Mouse (Mus musculus) kidney, embryonic 14.5 days (tissue): ENCODE measurements around the gene Gm28053. TPM values are rescaled to one million over a fixed set of nuclear protein-coding genes. Genes with fewer than 3 reads are reported as not detected.

ENCODE experiments used
- ATAC-seq: fragments of 200-750 bp; cut with Nextera tagmentation; 2 replicates; pipeline ENCODE4 v1.8.0; 2017; ENCODE audit warnings: moderate number of reproducible peaks, mild to moderate bottlenecking, moderate TSS enrichment, moderate library complexity; ENCODE audit not compliant: low FRiP score, low TSS enrichment
- H3K27ac ChIP-seq: fragments of 300-500 bp; sonication (generic); 2 replicates; pipeline ENCODE4 v1.5.1; 2014; ENCODE audit warnings: low read depth, mild to moderate bottlenecking, low read length, moderate library complexity, mixed read lengths
- H3K27me3 ChIP-seq: fragments of 300-500 bp; sonication (generic); 2 replicates; pipeline ENCODE4 v1.6.1; 2014; ENCODE audit warnings: mild to moderate bottlenecking, low read length; ENCODE audit not compliant: control insufficient read depth, insufficient read depth
- H3K36me3 ChIP-seq: fragments of 300-500 bp; sonication (generic); 2 replicates; pipeline ENCODE4 v1.6.1; 2014; ENCODE audit warnings: low read length, mixed read lengths; ENCODE audit not compliant: control insufficient read depth, insufficient read depth
- H3K4me1 ChIP-seq: fragments of 300-500 bp; sonication (generic); 2 replicates; pipeline ENCODE4 v1.6.1; 2014; ENCODE audit warnings: low read length, mixed read lengths; ENCODE audit not compliant: control insufficient read depth, insufficient read depth
- H3K4me2 ChIP-seq: fragments of 300-500 bp; sonication (generic); replicated peaks from 2 replicates; pipeline ENCODE4 v1.6.1; 2014; ENCODE audit warnings: low read depth, mild to moderate bottlenecking, low read length
- H3K4me3 ChIP-seq: fragments of 300-500 bp; sonication (generic); 2 replicates; pipeline ENCODE4 v1.5.1; 2014; ENCODE audit warnings: mild to moderate bottlenecking, low read length
- H3K9ac ChIP-seq: fragments of 300-500 bp; sonication (generic); 2 replicates; pipeline ENCODE4 v1.6.1; 2014; ENCODE audit warnings: low read depth, mild to moderate bottlenecking, low read length, moderate library complexity
- H3K9me3 ChIP-seq: fragments of 300-500 bp; sonication (generic); 2 replicates; pipeline ENCODE4 v1.6.1; 2016; ENCODE audit warnings: low read length; ENCODE audit not compliant: control insufficient read depth
- WGBS: fragments of 180-500 bp; shearing (Covaris S2); extraction: QIAGEN DNeasy Blood & Tissue Kit; methylation state at CpG from one replicate; pipeline ENCODE4 v1.1.7; 2014; 5-methylcytosine and 5-hydroxymethylcytosine counted together
- polyA plus RNA-seq: library from polyadenylated mRNA; unstranded; fragments of >200 nt; fragmentation: Nextera tagmentation; extraction: Ambion mirVana; gene quantifications from 2 replicates; pipeline ENCODE4 v1.2.1, GENCODE M21; 2014

Gene Gm28053
- polyA plus RNA-seq, 1 experiment from 2014 or later, result 4.8 TPM

GRCm38 (mm10) chr6:48685694-48686665, 32.4 kb upstream of the Gm28053 start:
- peak overlapping the region; percentile 8 for H3K4me2 ChIP-seq
- no peak for ATAC-seq
- 78% methylated on average over 7 of the region's 7 CpGs for WGBS
- H3K36me3 ChIP-seq, result no peaks in the 10 kb centered on the region
- H3K27ac ChIP-seq, result no peak overlapping the region
- no peaks in the 10 kb centered on the region for H3K9me3 ChIP-seq
- H3K4me1 ChIP-seq, result no peaks in the 10 kb centered on the region
- H3K9ac ChIP-seq, result no peak overlapping the region
- H3K4me3 ChIP-seq, result 0 out of 2 replicates have a peak overlapping the region, but pooled peaks have one; percentile 9
- no peaks in the 10 kb centered on the region for H3K27me3 ChIP-seq

GRCm38 (mm10) chr6:48687077-48687476, 31.3 kb upstream of the Gm28053 start:
- H3K27me3 ChIP-seq, result no peaks in the 10 kb centered on the region
- no peak overlapping the region for H3K27ac ChIP-seq
- H3K4me3 ChIP-seq, result no peak overlapping the region
- 77% methylated on average over 2 of the region's 2 CpGs for WGBS
- H3K9me3 ChIP-seq, result no peaks in the 10 kb centered on the region
- no peaks in the 10 kb centered on the region for H3K36me3 ChIP-seq
- no peak for ATAC-seq
- no peak overlapping the region for H3K9ac ChIP-seq
- H3K4me1 ChIP-seq, result no peaks in the 10 kb centered on the region
- no peak overlapping the region for H3K4me2 ChIP-seq

GRCm38 (mm10) chr6:48689320-48689719, 29.1 kb upstream of the Gm28053 start:
- Histone ChIP-seq H3K27me3 (no peaks in the 10 kb centered on the region), H3K4me1 (no peaks in the 10 kb centered on the region), H3K36me3 (no peaks in the 10 kb centered on the region), H3K9me3 (no peaks in the 10 kb centered on the region), H3K27ac (no peak overlapping the region), H3K4me2 (no peak overlapping the region), H3K4me3 (no peak overlapping the region), H3K9ac (no peak overlapping the region)
- 75% methylated on average over 2 of the region's 2 CpGs for WGBS
- no peak for ATAC-seq

GRCm38 (mm10) chr6:48692962-48693361, 25.4 kb upstream of the Gm28053 start:
- no peak overlapping the region for H3K4me2 ChIP-seq
- ATAC-seq, result no peak
- no peaks in the 10 kb centered on the region for H3K9me3 ChIP-seq
- H3K9ac ChIP-seq, result no peak overlapping the region
- H3K27me3 ChIP-seq, result no peaks in the 10 kb centered on the region
- no peak overlapping the region for H3K4me3 ChIP-seq
- H3K27ac ChIP-seq, result no peak overlapping the region
- no peaks in the 10 kb centered on the region for H3K36me3 ChIP-seq
- H3K4me1 ChIP-seq, result no peaks in the 10 kb centered on the region
- 87% methylated on average over 6 of the region's 6 CpGs for WGBS

- WGBS, result 77% methylated on average over 4 of the region's 4 CpGs
- Histone ChIP-seq H3K27me3 (no peaks in the 10 kb centered on the region), H3K27ac (peak overlapping the region; percentile 31; the same call in 1 of the 2 replicates), H3K9ac (no peak overlapping the region), H3K4me3 (no peak overlapping the region), H3K4me2 (no peak overlapping the region), H3K4me1 (no peaks in the 10 kb centered on the region), H3K36me3 (no peaks in the 10 kb centered on the region), H3K9me3 (no peaks in the 10 kb centered on the region)
- ATAC-seq, result no peak
Measured at GRCm38 (mm10) chr6:48696830-48697554, 21.4 kb upstream of the Gm28053 start.

GRCm38 (mm10) chr6:48697555-48697930, 20.9 kb upstream of the Gm28053 start:
- no peaks in the 10 kb centered on the region for H3K4me1 ChIP-seq
- no peaks in the 10 kb centered on the region for H3K36me3 ChIP-seq
- H3K9ac ChIP-seq, result no peak overlapping the region
- no peak overlapping the region for H3K4me3 ChIP-seq
- ATAC-seq, result no peak
- H3K4me2 ChIP-seq, result no peak overlapping the region
- H3K27ac ChIP-seq, result peak overlapping the region; percentile 31; the same call in 1 of the 2 replicates
- H3K9me3 ChIP-seq, result no peaks in the 10 kb centered on the region
- 71% methylated on average over 1 of the region's 1 CpGs for WGBS
- no peaks in the 10 kb centered on the region for H3K27me3 ChIP-seq

- Histone ChIP-seq H3K36me3 (no peaks in the 10 kb centered on the region), H3K4me2 (no peak overlapping the region), H3K4me3 (no peak overlapping the region), H3K27me3 (no peaks in the 10 kb centered on the region), H3K9me3 (no peaks in the 10 kb centered on the region), H3K4me1 (no peaks in the 10 kb centered on the region), H3K27ac (no peak overlapping the region), H3K9ac (no peak overlapping the region)
- 83% methylated on average over 7 of the region's 7 CpGs for WGBS
- ATAC-seq, result no peak
Measured at GRCm38 (mm10) chr6:48698066-48698856, 20.1 kb upstream of the Gm28053 start.

- Histone ChIP-seq H3K9ac (no peak overlapping the region), H3K4me3 (no peak overlapping the region), H3K27ac (peak overlapping the region; percentile 38; the same call in 1 of the 2 replicates), H3K27me3 (no peaks in the 10 kb centered on the region), H3K36me3 (no peaks in the 10 kb centered on the region), H3K4me1 (no peaks in the 10 kb centered on the region), H3K4me2 (no peak overlapping the region), H3K9me3 (no peaks in the 10 kb centered on the region)
- ATAC-seq, result no peak
- WGBS, result 81% methylated on average over 3 of the region's 3 CpGs
Measured at GRCm38 (mm10) chr6:48698888-48699287, 19.5 kb upstream of the Gm28053 start.
